Mouse (Mus musculus) gastrocnemius, postnatal 25 days (tissue): Measurements from ENCODE around the gene Ankrd33b. TPM values are rescaled to one million over a fixed set of nuclear protein-coding genes. Genes with fewer than 3 reads are reported as not detected.

ENCODE experiments used
- DNase-seq: peaks from one replicate; pipeline ENCODE4 v3.0.0; 2022
- total RNA-seq, 2 experiments: library from RNA; stranded (reverse); gene quantifications; 1 replicate in 1 of 2; 2 replicates in 1 of 2; pipeline ENCODE4 v1.2.3; 2021

Gene Ankrd33b
- total RNA-seq, 2 experiments from 2014 or later = 17.0 to 25.2 TPM

DNA sequence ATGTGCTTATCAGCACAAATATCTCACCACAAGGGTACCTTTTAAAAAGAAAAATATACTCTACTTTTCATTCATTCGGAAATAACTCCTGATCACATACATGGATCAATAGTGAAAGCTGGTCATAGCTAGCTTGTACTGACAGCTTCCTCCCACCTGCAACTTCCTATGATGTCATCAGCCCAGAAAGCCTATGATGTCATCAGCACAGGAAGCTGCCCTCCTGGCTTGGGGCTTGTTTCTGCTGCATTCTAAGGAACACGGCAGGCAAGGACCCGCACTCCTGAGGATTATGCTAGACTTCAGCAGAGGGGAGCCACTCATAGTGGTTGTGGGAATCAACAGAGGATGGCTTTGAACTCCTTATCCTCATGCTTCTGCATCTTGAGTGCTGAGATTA lies 63.2 kb downstream of the Ankrd33b start:
- no peak for DNase-seq

DNA sequence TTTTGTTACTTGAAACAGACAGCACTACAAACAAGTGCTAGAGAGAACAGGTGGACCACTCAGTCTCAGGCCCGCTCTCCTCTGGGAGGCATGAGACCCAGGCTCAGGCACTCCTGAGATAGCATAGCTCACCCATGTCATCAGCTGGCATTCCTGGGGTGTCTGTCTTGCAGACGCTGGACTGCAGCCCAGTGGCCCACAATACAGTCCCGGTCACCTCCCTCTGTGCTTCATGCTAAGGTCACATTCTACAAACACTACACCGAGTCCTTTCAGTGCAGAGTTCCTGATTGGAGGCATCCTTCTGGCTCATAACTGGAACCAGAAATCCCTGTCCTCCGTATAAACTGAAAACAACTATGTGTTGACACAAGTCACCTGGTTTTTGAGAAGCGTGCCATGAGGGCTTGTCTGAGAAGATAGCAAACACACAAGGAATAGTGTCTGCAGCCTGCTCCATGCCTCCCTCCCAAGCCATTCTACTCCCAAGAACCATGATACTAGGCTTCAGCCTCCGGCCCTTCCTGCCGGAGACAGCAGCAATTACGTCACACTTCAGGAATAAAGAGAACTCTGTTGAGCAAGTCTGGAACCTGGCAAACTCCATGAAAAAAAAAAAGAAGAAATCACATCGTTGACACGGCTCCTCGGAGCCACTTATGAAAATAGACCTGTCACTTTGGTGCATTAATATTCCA lies 65.1 kb downstream of the Ankrd33b start:
- no peak for DNase-seq

DNA sequence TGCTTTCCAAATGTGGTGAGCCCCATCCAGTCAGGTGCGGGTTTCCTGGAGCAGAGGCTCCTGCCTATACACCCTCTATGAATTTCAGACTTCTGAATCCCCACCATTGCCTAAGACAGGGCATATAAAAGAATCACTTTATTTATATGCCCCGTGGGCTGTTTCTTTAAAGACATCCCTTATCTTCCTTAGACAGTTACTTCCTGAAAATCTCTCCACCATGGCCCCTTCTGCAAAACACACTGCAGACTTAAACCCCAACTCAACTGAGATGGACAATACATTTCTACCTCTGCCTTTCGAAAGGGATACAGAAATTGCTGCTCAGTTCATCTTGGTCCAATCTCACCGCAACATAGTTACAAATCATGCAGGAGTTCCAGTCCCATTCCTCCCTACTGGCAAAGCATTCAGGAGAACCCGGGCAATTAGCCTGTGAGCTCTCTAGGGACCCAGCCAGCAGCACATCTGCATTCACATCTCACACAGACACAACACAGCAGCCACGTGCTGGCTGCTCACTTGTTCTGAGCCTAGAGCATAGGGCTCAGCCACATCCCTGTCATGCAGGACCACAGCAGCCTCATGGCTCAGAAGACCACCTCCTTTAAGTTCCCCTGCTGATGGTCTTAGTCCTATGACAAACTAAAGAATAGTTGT lies 68.1 kb downstream of the Ankrd33b start:
- DNase-seq = peak; percentile 38

DNA sequence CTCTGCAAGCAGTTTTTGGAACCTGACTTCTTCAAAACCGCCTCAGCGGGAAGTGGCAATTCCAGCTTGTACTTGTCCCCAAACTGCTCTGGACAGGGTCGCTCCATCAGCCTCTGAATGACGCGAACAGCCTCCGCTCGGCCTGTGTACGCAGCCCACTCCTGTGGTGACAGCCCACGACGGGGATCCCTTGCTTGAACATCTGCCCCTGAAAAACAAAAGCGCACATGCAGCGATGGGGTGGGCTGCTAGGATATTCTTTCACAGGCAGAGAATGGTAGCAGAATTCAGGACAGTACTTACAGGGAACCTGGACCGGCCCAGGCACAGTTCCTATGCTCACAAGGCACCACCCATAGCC lies 69.8 kb downstream of the Ankrd33b start:
- DNase-seq = no peak

DNA sequence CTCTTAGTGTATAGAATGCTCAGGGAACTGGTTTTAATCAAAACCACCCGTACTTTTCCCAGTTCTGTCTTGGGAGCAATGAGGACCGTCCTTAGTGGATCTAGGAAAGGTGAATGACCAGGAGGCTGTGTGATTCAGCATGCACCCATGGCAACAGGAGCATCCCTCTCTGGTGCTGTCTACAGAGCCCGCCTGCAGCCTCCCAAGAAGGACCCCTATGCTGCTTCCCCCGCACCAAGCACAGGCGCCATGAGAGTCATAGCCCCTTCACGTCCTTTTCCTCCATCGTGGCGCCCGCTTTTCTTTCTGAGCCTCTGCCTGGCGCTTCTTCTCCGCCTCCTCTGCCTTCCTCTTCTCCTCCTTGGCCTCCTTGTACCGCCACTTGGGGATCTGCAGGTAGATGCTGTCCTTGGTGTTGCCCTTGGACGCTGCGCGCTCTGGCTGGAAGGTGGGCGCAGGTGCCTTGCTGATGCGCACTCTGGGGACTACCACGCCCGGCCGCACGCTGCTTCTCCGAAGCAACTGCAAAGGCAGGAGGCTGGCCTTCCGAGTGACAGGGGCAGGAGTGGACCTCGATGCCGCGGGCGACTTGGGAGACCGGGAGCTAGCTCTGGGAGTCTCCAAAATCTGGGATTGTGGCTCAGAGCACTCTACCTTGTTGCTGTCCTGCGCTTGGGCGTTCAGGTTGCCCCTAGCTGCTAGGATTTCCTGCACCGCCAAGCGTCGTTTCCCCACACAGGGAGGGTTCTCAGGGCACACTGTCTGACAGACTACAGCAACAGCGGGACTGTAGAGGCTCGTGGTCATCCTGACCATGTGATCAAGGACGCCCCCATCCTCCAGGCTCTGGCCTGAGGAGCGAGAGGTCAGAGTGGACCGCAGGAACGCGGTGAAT lies 70.4 kb downstream of the Ankrd33b start:
- no peak for DNase-seq

DNA sequence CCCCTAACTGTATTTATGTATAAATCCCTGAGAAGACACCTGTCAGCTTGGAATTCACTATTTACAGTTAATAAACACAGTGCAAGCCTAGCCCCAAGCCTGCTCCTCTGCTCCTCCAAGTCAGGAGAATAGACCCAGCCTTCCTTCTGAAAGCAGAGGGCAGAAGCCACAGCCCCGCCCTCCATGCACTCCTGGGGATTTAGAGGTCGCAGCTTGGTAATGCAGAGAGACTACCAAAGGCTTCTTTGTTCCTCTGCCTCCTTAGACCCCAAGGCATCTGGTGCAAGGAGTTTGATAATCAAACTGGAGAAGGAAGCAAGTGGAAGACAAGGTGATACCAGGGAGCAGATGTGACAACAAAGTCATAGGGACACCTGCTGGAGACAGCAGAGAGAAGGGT lies 73.2 kb downstream of the Ankrd33b start:
- no peak for DNase-seq

DNA sequence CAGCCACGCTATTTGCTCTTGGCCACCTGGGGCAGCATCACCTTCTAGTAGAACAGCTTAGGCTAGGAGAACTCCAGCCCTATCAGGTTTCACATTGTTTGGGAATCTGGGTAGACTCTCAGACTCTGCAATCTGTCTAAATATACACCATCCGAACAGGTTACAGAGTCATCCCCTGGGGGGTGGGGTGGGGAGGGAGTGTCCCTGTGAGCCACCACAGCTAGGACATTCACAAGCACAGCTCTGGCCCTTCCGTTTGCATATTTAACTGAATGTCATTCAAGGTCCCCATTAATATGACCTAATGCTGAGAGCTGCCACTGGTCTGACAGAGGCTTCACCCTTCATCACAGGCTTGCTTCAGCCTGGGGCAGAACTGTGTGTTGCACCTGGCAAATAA lies 74.9 kb downstream of the Ankrd33b start:
- DNase-seq = no peak

DNA sequence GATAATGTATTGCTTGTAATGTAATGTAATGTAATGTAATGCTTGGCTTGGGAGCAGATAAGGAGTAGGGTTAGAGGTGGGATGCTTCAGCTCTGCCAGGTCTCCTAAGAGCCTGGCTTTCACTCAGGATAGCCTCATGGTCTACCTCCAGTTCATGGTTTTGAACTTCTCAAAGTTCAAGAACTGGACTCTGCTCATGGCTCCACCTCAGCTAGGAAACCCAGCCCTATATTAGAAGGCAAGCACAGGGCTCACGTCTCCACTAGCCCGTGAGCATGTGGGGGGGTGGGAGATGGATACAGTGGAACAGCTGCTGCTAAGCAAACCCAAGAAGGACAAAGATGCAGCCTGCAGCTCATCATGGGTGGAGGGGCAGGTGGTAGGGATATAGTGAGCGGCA lies 81.8 kb downstream of the Ankrd33b start:
- no peak for DNase-seq

DNA sequence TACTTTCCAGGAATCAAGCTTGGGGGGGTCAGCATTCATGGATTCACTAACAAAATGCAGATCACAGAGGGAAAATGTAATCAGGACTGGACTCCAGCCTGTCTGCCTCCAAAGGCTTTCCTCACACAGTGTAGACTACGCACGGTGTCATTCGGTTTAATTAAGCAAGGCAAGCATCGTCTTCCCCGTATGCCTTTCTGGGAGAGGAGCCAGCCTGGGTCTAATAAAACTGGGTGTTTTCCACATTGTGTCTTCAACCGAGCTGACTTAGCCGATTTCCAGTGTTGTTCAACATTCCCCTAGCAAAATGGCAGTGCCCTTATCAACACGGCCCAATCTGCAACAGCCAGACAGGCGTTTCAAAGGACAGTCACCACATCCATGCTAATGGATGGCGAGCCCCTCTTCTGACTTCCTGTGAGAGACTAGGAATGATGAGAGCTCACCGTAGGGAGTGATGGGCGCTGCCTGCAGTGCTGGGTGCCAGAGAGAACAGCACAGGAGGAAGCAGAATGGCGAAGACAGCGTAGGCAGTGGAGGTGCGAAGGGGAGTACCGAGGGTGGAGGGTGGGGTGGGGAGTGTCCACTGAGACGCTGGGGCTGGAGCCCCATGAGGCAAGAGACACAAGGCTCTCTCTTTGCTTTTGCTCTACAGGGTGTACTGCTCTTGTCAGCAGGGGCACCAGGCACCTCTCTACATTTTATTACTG lies 82.4 kb downstream of the Ankrd33b start:
- DNase-seq = no peak

DNA sequence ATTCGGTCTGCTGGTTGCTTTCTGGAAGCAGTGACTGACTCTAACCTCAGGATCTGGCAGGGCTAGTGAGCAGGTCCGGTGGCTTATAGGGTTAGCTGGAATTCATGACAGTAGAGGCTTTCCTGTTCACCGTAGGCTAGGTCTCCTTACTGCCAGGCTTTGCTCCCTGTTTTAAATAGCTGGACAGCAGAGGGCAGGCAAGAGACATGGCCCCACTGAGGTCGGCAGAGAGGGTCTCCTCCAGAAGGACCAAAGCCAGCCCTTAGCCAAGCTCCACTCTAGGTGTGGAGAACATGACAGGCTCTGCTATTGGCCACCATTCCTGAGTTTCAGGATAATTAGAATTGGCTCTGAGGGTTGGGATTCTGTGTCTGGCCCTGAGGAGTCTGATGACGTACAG lies 83.4 kb downstream of the Ankrd33b start:
- DNase-seq = no peak

DNA sequence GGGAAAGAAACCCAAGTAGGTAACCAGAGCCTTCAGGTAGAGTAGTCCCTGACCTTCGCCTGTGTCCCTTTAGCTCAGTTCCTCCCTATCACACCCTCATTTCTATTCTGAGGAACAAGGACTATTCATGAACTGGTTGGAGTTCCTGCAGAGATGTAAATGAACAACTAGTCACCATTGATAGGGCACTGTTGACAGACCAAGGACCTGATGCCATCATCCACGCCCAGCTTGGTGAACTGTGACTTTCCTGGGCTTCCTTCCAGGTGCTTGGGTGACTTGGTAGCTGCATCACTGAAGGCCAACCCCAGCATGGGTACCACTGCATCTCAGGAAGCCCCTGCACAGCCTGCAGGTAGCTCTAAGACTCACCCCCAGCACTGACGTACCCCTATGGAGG lies 85.2 kb downstream of the Ankrd33b start:
- DNase-seq = no peak

DNA sequence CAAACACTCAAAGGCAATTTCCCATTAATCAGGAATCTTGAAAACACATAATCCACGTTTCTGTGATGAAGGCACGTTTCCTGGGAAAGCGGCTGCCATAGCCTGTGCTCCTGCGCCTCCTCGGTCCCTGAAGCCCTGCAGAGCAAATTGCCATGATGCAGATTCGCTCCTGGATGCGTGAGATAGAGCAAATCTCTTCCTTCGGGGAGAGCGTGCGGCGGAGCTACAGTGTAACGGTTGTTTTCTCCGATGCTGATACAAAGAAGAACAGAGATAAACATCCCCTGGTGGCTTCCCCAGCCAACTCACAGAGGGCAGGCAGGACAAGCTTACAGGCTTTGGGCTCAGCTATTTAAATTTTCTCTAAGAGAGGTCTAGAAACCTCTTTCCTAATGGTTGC lies 85.7 kb downstream of the Ankrd33b start:
- DNase-seq = no peak

DNA sequence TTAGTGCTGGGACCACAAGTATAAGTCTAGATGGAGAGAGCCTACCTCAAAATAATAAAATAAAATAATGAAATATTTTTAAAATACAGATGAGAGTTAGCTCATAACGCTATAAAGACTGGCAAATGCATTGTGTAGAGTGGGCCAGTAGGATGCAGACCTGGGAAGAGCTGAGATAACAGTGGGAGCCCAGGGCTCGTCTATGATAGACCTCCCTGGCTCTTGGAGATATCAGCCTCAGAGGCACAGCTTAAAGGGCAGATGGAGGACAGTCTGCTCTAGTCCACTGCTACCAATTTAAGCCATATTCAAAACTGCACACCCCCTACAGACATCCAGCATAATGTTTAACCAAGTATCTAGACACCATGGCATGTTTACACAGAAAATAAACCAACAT lies 86.8 kb downstream of the Ankrd33b start:
- no peak for DNase-seq

DNA sequence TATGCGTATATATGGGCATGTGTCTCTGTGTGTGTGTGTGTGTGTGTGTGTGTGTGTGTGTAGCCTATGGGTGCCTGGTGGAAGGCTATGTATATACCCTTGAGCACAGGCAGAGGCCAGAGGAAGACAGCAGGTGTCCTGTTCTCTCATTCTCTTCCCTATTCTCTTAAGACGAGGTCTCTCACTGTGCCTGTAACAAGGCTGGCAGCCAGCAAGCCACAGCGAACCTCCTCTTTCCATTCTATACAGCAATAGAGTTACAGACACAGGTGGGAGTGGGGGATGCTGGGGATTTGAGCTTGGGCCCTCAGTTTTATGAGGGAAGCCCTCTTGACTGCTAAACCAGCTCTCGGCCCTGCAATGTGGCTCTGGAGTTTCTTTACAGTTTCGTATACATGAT lies 87.5 kb downstream of the Ankrd33b start:
- no peak for DNase-seq

DNA sequence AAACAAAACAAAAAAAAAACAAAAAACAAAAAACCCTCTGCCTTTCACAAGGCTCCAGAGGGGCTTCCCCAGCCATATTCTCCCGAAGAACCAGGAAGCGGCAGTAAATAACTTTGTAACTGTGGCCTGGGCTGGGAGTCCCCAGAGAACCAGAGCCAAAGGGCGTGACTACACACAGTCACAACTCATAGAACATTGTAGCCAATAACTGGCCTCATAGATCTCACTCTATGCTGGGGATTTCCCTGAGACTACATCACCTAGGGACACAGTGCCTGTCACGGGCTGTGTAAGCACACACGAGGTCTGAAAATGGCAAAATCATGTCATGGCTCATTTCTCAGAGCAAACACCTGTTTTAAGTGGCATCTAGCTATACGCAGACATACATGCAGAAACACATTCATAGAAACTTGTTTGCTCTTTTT lies 87.9 kb downstream of the Ankrd33b start:
- no peak for DNase-seq

DNA sequence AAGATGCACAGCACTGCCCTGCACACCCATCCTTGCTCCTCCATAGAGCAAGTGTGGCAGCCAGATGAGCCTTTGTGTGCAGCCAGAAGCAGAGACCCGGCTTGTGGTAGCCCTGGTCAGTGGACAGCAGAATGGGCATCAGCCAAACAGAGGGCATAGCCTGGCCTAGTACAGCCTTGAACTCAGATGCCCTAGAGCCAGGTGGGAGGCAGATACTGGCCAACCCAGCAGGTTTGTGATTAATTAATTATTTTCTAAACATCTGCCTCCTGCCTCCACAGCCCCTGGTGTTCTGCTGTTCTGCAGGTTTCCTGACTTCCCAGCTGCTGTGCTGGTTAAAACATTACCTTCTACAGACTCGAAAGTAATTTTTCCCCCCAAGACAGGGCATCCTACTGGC lies 88.4 kb downstream of the Ankrd33b start:
- no peak for DNase-seq

DNA sequence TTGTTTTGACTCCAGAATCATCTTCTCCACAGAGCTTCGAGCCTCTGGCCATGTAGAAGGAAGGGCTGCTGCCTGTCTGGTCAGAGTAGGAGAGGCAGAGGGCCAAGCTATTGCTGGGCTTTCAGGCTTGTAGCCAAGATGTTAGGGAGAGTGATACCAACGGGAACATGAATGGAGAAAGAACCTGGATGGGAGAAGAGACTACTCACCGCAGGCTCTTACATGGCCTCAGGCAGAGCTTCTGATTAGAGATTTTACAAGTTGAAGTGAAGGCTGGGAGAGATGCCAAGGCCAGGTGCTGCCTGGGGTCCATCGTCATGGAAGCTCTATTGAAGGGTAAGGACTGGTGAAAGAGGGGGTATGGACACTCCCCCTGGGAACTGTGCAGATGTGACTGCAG lies 89.4 kb downstream of the Ankrd33b start:
- no peak for DNase-seq

DNA sequence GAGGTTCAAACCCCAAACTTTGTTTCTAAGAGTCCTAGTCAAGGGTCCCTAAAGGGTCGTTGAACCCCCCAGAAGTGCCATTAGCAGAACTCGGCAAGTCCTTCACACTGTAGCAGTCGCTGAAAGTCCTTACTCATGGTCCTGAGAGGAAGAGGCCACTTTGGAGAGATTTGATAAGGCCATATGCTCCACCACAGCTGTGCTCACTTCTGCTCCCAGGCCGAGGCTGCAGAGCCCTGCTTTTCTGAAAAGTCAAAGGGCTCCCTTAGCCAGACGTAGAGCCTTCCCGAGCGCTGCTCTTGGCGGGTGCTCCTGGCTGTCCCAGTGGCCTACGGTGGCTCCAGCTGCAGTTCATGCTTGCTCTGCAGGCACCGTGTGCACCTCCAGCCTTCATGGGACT lies 94.0 kb downstream of the Ankrd33b start:
- DNase-seq = no peak

DNA sequence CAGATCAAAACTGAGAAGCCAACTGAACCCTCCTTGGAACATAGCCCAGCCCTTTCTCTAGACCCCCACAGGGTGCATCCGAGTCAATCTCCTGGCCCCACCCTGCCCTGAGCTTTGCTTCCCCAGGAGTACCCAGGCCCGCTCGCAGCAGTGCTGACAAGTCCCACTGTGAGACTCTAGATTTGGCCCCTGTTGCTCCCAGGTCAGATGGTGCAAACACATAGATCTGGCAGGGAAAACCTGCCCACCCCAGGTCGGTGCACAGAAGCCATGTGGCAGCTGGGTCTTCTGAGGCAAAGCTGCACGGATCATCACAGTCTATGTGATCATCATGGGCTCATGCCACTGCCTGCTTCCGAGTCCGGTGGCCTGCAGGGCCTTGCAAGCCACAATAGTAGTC lies 94.8 kb downstream of the Ankrd33b start:
- DNase-seq = no peak

DNA sequence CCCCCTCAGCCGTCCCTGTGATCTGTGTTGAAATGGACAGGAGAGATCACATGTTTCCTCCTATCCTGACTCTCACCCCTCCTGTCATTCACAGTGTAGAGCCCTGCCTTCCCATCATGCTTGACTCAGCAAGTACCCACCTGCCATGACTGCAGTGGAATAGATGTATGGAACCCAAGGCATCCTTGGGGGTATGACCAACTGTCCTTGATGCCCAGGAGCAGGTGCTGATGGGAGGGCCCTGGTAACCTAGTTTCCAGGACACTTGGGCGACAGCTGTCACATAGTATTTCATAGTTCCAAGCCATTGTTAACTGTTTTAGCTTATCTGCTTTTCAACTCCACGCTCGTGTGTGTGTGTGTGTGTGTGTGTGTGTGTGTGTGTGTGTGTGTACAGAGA lies 98.0 kb downstream of the Ankrd33b start:
- no peak for DNase-seq

DNA sequence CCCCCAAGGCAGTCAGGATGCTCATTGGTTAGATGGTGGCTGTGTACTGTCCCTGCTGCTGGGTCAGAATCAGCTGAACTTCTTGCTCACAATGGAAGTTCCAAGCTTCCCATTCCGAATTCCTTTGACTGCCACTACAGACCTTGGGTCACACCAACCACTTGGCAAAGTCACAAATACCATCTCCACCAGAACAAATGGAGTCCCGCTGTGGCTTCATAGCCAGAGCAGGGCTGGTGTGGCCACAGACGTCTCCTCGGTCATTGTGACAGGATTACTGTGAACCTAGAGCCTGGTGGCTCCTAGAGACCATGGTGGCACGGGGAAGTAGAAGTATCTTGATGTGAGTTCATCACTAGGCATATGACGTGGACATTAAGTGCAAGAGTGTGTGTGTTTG lies 99.4 kb downstream of the Ankrd33b start:
- DNase-seq = no peak

DNA sequence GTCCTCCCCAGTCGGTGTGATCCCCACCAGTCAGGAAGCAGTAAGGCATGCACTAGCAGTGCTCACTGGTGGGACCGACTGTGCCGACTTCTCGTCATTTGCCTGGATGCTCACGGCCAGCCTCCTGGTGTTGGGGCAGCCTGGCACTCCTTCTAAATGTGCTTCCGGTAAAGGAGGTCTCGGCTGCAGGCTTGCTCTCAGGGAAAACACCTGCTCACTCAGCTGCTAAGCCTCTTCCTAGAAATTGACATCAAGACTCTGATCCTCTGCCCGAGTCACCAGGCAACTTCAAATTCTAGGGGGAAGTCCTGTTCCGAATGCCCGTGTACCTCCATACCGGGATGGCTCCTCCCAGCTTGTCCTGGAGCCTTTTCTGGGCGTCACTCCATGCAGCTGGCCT lies 101.7 kb downstream of the Ankrd33b start:
- no peak for DNase-seq

DNA sequence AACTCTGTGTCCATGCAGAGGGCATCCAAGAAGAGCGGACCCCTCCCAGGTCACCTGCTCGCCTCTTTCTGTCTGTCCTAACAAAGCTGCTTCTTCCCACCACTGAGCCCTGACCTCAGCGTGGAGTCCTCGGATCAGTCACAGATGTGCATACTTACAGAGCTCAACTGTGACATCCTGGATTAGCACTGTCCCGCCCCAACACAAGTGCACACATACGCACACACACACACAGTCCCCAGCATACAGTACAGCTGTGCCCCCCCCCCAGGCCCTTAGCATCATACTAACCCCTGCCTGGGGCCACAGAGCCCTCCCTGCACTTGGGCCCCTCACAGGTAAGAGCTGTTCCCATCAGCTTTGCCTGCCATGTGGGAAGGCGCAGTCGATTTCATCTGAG lies 102.1 kb downstream of the Ankrd33b start:
- DNase-seq = no peak
